Mouse (Mus musculus): ENCODE measurements around the gene Enpp7. TPM values are rescaled to one million over a fixed set of nuclear protein-coding genes. Genes with fewer than 3 reads are reported as not detected.
A peak's percentile ranks its signal among the peaks of the same experiment; 100 is the strongest.

Gene Enpp7
- polyA plus RNA-seq, 1 experiment from 2014 or later, result not detected

- no peaks in the 10 kb centered on the region for H3K36me3 ChIP-seq (ENCODE audit: control insufficient read depth, insufficient read depth, low read length)
- H3K9me3 ChIP-seq (ENCODE audit: control insufficient read depth, low read length), result no peaks in the 10 kb centered on the region
- no peak overlapping the region for H3K27ac ChIP-seq (ENCODE audit: low read depth, low read length)
- H3K27me3 ChIP-seq (ENCODE audit: control insufficient read depth, insufficient read depth, low read length), result no peaks in the 10 kb centered on the region
- H3K4me2 ChIP-seq (ENCODE audit: low read depth), result no peak overlapping the region
- H3K4me3 ChIP-seq (ENCODE audit: low read depth, low read length), result no peak overlapping the region
- no peak overlapping the region for H3K9ac ChIP-seq (ENCODE audit: low read length)
- no peak for ATAC-seq (ENCODE audit: insufficient read depth, low FRiP score, low TSS enrichment)
- DNase-seq (ENCODE audit: low spot score), result no peak
- WGBS, result 78% methylated on average over 5 of the region's 5 CpGs
- H3K4me1 ChIP-seq (ENCODE audit: control insufficient read depth, insufficient read depth, low read length), result no peaks in the 10 kb centered on the region
Observed at GRCm38 (mm10) chr11:118963926-118964325, 24.1 kb upstream of the Enpp7 start.

- H3K9ac ChIP-seq (ENCODE audit: low read length), result no peak overlapping the region
- H3K9me3 ChIP-seq (ENCODE audit: control insufficient read depth, low read length), result no peaks in the 10 kb centered on the region
- no peaks in the 10 kb centered on the region for H3K4me1 ChIP-seq (ENCODE audit: control insufficient read depth, insufficient read depth, low read length)
- no peak overlapping the region for H3K27ac ChIP-seq (ENCODE audit: low read depth, low read length)
- DNase-seq (ENCODE audit: low spot score) (no peak), ATAC-seq (ENCODE audit: insufficient read depth, low FRiP score, low TSS enrichment) (no peak)
- no peak overlapping the region for H3K4me2 ChIP-seq (ENCODE audit: low read depth)
- 71% methylated on average over 7 of the region's 7 CpGs for WGBS
- H3K27me3 ChIP-seq (ENCODE audit: control insufficient read depth, insufficient read depth, low read length), result no peaks in the 10 kb centered on the region
- no peaks in the 10 kb centered on the region for H3K36me3 ChIP-seq (ENCODE audit: control insufficient read depth, insufficient read depth, low read length)
- no peak overlapping the region for H3K4me3 ChIP-seq (ENCODE audit: low read depth, low read length)
Observed at GRCm38 (mm10) chr11:118965078-118965477, 22.9 kb upstream of the Enpp7 start.

GRCm38 (mm10) chr11:118971470-118972034 is 16.4 kb upstream of the Enpp7 start:
- H3K4me3 ChIP-seq (ENCODE audit: low read depth, low read length), result no peak overlapping the region
- ATAC-seq (ENCODE audit: insufficient read depth, low FRiP score, low TSS enrichment) (no peak), DNase-seq (ENCODE audit: low spot score) (peak; percentile 71)
- H3K27me3 ChIP-seq (ENCODE audit: control insufficient read depth, insufficient read depth, low read length), result no peaks in the 10 kb centered on the region
- 38% methylated on average over 20 of the region's 20 CpGs for WGBS
- H3K4me1 ChIP-seq (ENCODE audit: control insufficient read depth, insufficient read depth, low read length), result peaks cover 13% of the 10 kb centered on the region
- no peak overlapping the region for H3K27ac ChIP-seq (ENCODE audit: low read depth, low read length)
- H3K36me3 ChIP-seq (ENCODE audit: control insufficient read depth, insufficient read depth, low read length), result no peaks in the 10 kb centered on the region
- H3K9me3 ChIP-seq (ENCODE audit: control insufficient read depth, low read length), result no peaks in the 10 kb centered on the region
- H3K9ac ChIP-seq (ENCODE audit: low read length), result no peak overlapping the region
- no peak overlapping the region for H3K4me2 ChIP-seq (ENCODE audit: low read depth)

GRCm38 (mm10) chr11:118972431-118973377 is 15.3 kb upstream of the Enpp7 start:
- Histone ChIP-seq H3K4me1 (ENCODE audit: control insufficient read depth, insufficient read depth, low read length) (peaks cover 13% of the 10 kb centered on the region), H3K9ac (ENCODE audit: low read length) (no peak overlapping the region), H3K4me3 (ENCODE audit: low read depth, low read length) (no peak overlapping the region), H3K27ac (ENCODE audit: low read depth, low read length) (peak overlapping the region; percentile 65), H3K27me3 (ENCODE audit: control insufficient read depth, insufficient read depth, low read length) (no peaks in the 10 kb centered on the region), H3K4me2 (ENCODE audit: low read depth) (no peak overlapping the region), H3K9me3 (ENCODE audit: control insufficient read depth, low read length) (no peaks in the 10 kb centered on the region), H3K36me3 (ENCODE audit: control insufficient read depth, insufficient read depth, low read length) (no peaks in the 10 kb centered on the region)
- ATAC-seq (ENCODE audit: insufficient read depth, low FRiP score, low TSS enrichment), result peak; percentile 75; the same call in 1 of the 2 replicates
- DNase-seq (ENCODE audit: low spot score), result peak; percentile 66
- 33% methylated on average over 18 of the region's 18 CpGs for WGBS

GRCm38 (mm10) chr11:118974340-118974739 is 13.6 kb upstream of the Enpp7 start:
- WGBS, result 76% methylated on average over 7 of the region's 7 CpGs
- no peak overlapping the region for H3K9ac ChIP-seq (ENCODE audit: low read length)

GRCm38 (mm10) chr11:118975427-118975826 is 12.6 kb upstream of the Enpp7 start:
- DNase-seq (ENCODE audit: low spot score) (peak; percentile 85), ATAC-seq (ENCODE audit: insufficient read depth, low FRiP score, low TSS enrichment) (no peak)
- H3K27ac ChIP-seq (ENCODE audit: low read depth, low read length), result no peak overlapping the region
- H3K9ac ChIP-seq (ENCODE audit: low read length), result no peak overlapping the region
- H3K4me2 ChIP-seq (ENCODE audit: low read depth), result no peak overlapping the region
- peaks cover 13% of the 10 kb centered on the region for H3K4me1 ChIP-seq (ENCODE audit: control insufficient read depth, insufficient read depth, low read length)
- H3K27me3 ChIP-seq (ENCODE audit: control insufficient read depth, insufficient read depth, low read length), result no peaks in the 10 kb centered on the region
- no peaks in the 10 kb centered on the region for H3K36me3 ChIP-seq (ENCODE audit: control insufficient read depth, insufficient read depth, low read length)
- H3K4me3 ChIP-seq (ENCODE audit: low read depth, low read length), result no peak overlapping the region
- under 1% methylated on average over 10 of the region's 10 CpGs for WGBS
- H3K9me3 ChIP-seq (ENCODE audit: control insufficient read depth, low read length), result no peaks in the 10 kb centered on the region

More at GRCm38 (mm10) chr11:118974340-118974739, 13.6 kb upstream of the Enpp7 start:
- H3K36me3 ChIP-seq (ENCODE audit: control insufficient read depth, insufficient read depth, low read length), result no peaks in the 10 kb centered on the region
- H3K27ac ChIP-seq (ENCODE audit: low read depth, low read length), result no peak overlapping the region
- no peaks in the 10 kb centered on the region for H3K9me3 ChIP-seq (ENCODE audit: control insufficient read depth, low read length)
- ATAC-seq (ENCODE audit: insufficient read depth, low FRiP score, low TSS enrichment) (no peak), DNase-seq (ENCODE audit: low spot score) (no peak)
- H3K4me1 ChIP-seq (ENCODE audit: control insufficient read depth, insufficient read depth, low read length), result peaks cover 13% of the 10 kb centered on the region
- H3K4me2 ChIP-seq (ENCODE audit: low read depth), result no peak overlapping the region
- H3K27me3 ChIP-seq (ENCODE audit: control insufficient read depth, insufficient read depth, low read length), result no peaks in the 10 kb centered on the region
- no peak overlapping the region for H3K4me3 ChIP-seq (ENCODE audit: low read depth, low read length)

GRCm38 (mm10) chr11:118975917-118976316 is 12.1 kb upstream of the Enpp7 start:
- 17% methylated on average over 12 of the region's 12 CpGs for WGBS
- ATAC-seq (ENCODE audit: insufficient read depth, low FRiP score, low TSS enrichment), result no peak
- H3K9ac ChIP-seq (ENCODE audit: low read length), result no peak overlapping the region

GRCm38 (mm10) chr11:118980388-118980787 is 7.6 kb upstream of the Enpp7 start:
- Histone ChIP-seq H3K9ac (ENCODE audit: low read length) (no peak overlapping the region), H3K9me3 (ENCODE audit: control insufficient read depth, low read length) (no peaks in the 10 kb centered on the region), H3K27me3 (ENCODE audit: control insufficient read depth, insufficient read depth, low read length) (no peaks in the 10 kb centered on the region), H3K4me3 (ENCODE audit: low read depth, low read length) (no peak overlapping the region), H3K36me3 (ENCODE audit: control insufficient read depth, insufficient read depth, low read length) (no peaks in the 10 kb centered on the region), H3K27ac (ENCODE audit: low read depth, low read length) (no peak overlapping the region), H3K4me2 (ENCODE audit: low read depth) (no peak overlapping the region), H3K4me1 (ENCODE audit: control insufficient read depth, insufficient read depth, low read length) (0 out of 2 replicates have a peak, but pooled peaks cover 4% of the 10 kb centered on the region)
- ATAC-seq (ENCODE audit: insufficient read depth, low FRiP score, low TSS enrichment), result no peak
- no peak for DNase-seq (ENCODE audit: low spot score)
- WGBS, result 90% methylated on average over 2 of the region's 2 CpGs

More at GRCm38 (mm10) chr11:118975917-118976316, 12.1 kb upstream of the Enpp7 start:
- no peak overlapping the region for H3K4me3 ChIP-seq (ENCODE audit: low read depth, low read length)
- H3K27me3 ChIP-seq (ENCODE audit: control insufficient read depth, insufficient read depth, low read length), result no peaks in the 10 kb centered on the region
- 0 out of 2 replicates have a peak overlapping the region, but pooled peaks have one; percentile 4 for H3K4me2 ChIP-seq (ENCODE audit: low read depth)
- no peak overlapping the region for H3K27ac ChIP-seq (ENCODE audit: low read depth, low read length)
- H3K36me3 ChIP-seq (ENCODE audit: control insufficient read depth, insufficient read depth, low read length), result no peaks in the 10 kb centered on the region
- peaks cover 13% of the 10 kb centered on the region for H3K4me1 ChIP-seq (ENCODE audit: control insufficient read depth, insufficient read depth, low read length)
- no peak for DNase-seq (ENCODE audit: low spot score)
- H3K9me3 ChIP-seq (ENCODE audit: control insufficient read depth, low read length), result no peaks in the 10 kb centered on the region
